Mouse (Mus musculus) macrophage (primary cell): ENCODE measurements around the gene Glt6d1. TPM values are rescaled to one million over a fixed set of nuclear protein-coding genes. Genes with fewer than 3 reads are reported as not detected.
"Not testable (repeated sequence)": the region's sequence is repeated elsewhere in the genome, so short reads cannot be mapped to it uniquely, and the experiment has no call there.

Source experiments
- H3K27ac ChIP-seq: fragments of 350-480 bp; formaldehyde crosslinking; 2 replicates; pipeline ENCODE4 v1.9.0; 2021
- H3K36me3 ChIP-seq: fragments of 350-480 bp; formaldehyde crosslinking; 2 replicates; pipeline ENCODE4 v1.9.0; 2021; ENCODE audit errors: inconsistent target
- H3K4me3 ChIP-seq: fragments of 350-480 bp; formaldehyde crosslinking; 2 replicates; pipeline ENCODE4 v1.9.0; 2021; ENCODE audit errors: inconsistent target
- H3K79me2 ChIP-seq: fragments of 350-480 bp; formaldehyde crosslinking; 2 replicates; pipeline ENCODE4 v1.9.0; 2021; ENCODE audit errors: inconsistent target
- WGBS: methylation state at CpG from one replicate; pipeline ENCODE4 v1.1.7; 2026; ENCODE audit warnings: inconsistent platforms; ENCODE audit not compliant: missing documents; 5-methylcytosine and 5-hydroxymethylcytosine counted together
- polyA plus RNA-seq: library from polyadenylated mRNA; stranded (reverse); fragments of 250-400 nt; gene quantifications from 3 replicates; pipeline ENCODE4 v1.2.4, GENCODE M21; 2018; ENCODE audit warnings: inconsistent platforms
- total RNA-seq, 78 experiments: library from RNA; depleted of rRNA; stranded (reverse); fragments of 250-400 nt; gene quantifications; 1 replicate in 9 of 78; 2 replicates in 24 of 78; 3 replicates in 43 of 78; 4 replicates in 2 of 78; pipeline ENCODE4 v1.2.4; 2018; ENCODE audit warnings: inconsistent platforms in 56 of 78

Glt6d1 gene
- total RNA-seq (2018; cell fraction: chromatin; rRNA removed), result not detected
- not detected for total RNA-seq (2018; cell fraction: cytosol; rRNA removed)
- total RNA-seq (2018; cell fraction: nucleus; rRNA removed), result not detected
- polyA plus RNA-seq, result not detected in 3 replicates

GRCm38 (mm10) chr2:25815748-25816147 is at the start of gene Glt6d1:
Gene Glt6d1, minus strand, starts transcription at chr2:25815848.
- H3K4me3 ChIP-seq, H3K27ac ChIP-seq, H3K79me2 ChIP-seq, H3K36me3 ChIP-seq: not testable (repeated sequence)
- 93% methylated on average over 1 of the region's 1 CpGs for WGBS

GRCm38 (mm10) chr2:25865412-25865811 is 49.8 kb upstream of the Glt6d1 start:
- Histone ChIP-seq H3K27ac (no peak overlapping the region), H3K79me2 (no peaks in the 10 kb centered on the region), H3K4me3 (no peak overlapping the region), H3K36me3 (no peaks in the 10 kb centered on the region)
- 36% methylated on average over 4 of the region's 4 CpGs for WGBS

GRCm38 (mm10) chr2:25864230-25864629 is 48.6 kb upstream of the Glt6d1 start:
- no peak overlapping the region for H3K4me3 ChIP-seq
- H3K36me3 ChIP-seq, result no peaks in the 10 kb centered on the region
- H3K27ac ChIP-seq, result no peak overlapping the region
- no peaks in the 10 kb centered on the region for H3K79me2 ChIP-seq
- 7% methylated on average over 18 of the region's 18 CpGs for WGBS

GRCm38 (mm10) chr2:25863337-25864131 is 47.9 kb upstream of the Glt6d1 start, which contains the start of gene Kcnt1:
Gene Kcnt1, plus strand, starts transcription at chr2:25863734.
- no peak within 1 kb of the TSS for H3K4me3 ChIP-seq
- no peaks in the 10 kb centered on the region for H3K79me2 ChIP-seq
- no peaks in the 10 kb centered on the region for H3K36me3 ChIP-seq
- 5% methylated on average over 33 of the region's 53 CpGs for WGBS
- no peak within 1 kb of the TSS for H3K27ac ChIP-seq

GRCm38 (mm10) chr2:25862696-25863270 is 47.1 kb upstream of the Glt6d1 start:
- WGBS, result 65% methylated on average over 5 of the region's 5 CpGs
- no peaks in the 10 kb centered on the region for H3K36me3 ChIP-seq
- H3K79me2 ChIP-seq, result no peaks in the 10 kb centered on the region

GRCm38 (mm10) chr2:25862038-25862437 is 46.4 kb upstream of the Glt6d1 start:
- Histone ChIP-seq H3K79me2 (no peaks in the 10 kb centered on the region), H3K27ac (no peak overlapping the region), H3K36me3 (no peaks in the 10 kb centered on the region), H3K4me3 (no peak overlapping the region)
- WGBS, result 88% methylated on average over 2 of the region's 2 CpGs

More at GRCm38 (mm10) chr2:25862696-25863270, 47.1 kb upstream of the Glt6d1 start:
- no peak overlapping the region for H3K27ac ChIP-seq
- H3K4me3 ChIP-seq, result no peak overlapping the region

GRCm38 (mm10) chr2:25859891-25860290 is 44.2 kb upstream of the Glt6d1 start:
- 83% methylated on average over 3 of the region's 3 CpGs for WGBS
- no peaks in the 10 kb centered on the region for H3K79me2 ChIP-seq
- H3K27ac ChIP-seq, result no peak overlapping the region
- H3K4me3 ChIP-seq, result no peak overlapping the region
- no peaks in the 10 kb centered on the region for H3K36me3 ChIP-seq

GRCm38 (mm10) chr2:25853998-25854397 is 38.4 kb upstream of the Glt6d1 start:
- Histone ChIP-seq H3K36me3 (no peaks in the 10 kb centered on the region), H3K27ac (no peak overlapping the region), H3K79me2 (no peaks in the 10 kb centered on the region), H3K4me3 (no peak overlapping the region)
- 47% methylated on average over 5 of the region's 5 CpGs for WGBS

- Histone ChIP-seq H3K27ac (no peak overlapping the region), H3K36me3 (no peaks in the 10 kb centered on the region), H3K4me3 (no peak overlapping the region), H3K79me2 (no peaks in the 10 kb centered on the region)
- 11% methylated on average over 3 of the region's 3 CpGs for WGBS
Observed at GRCm38 (mm10) chr2:25852626-25853025, 37.0 kb upstream of the Glt6d1 start.

GRCm38 (mm10) chr2:25850330-25850729 is 34.7 kb upstream of the Glt6d1 start:
- no peaks in the 10 kb centered on the region for H3K36me3 ChIP-seq
- H3K27ac ChIP-seq, result no peak overlapping the region
- no peaks in the 10 kb centered on the region for H3K79me2 ChIP-seq
- no peak overlapping the region for H3K4me3 ChIP-seq
- WGBS, result 20% methylated on average over 4 of the region's 4 CpGs

GRCm38 (mm10) chr2:25847226-25847625 is 31.6 kb upstream of the Glt6d1 start, which contains the start of gene Sohlh1:
Gene Sohlh1, minus strand, starts transcription at chr2:25847248.
- H3K27ac ChIP-seq, result no peak within 1 kb of the TSS
- H3K36me3 ChIP-seq, result no peaks in the 10 kb centered on the region
- H3K4me3 ChIP-seq, result no peak within 1 kb of the TSS
- no peaks in the 10 kb centered on the region for H3K79me2 ChIP-seq
- 86% methylated on average over 12 of the region's 16 CpGs for WGBS

GRCm38 (mm10) chr2:25846516-25846915 is 30.9 kb upstream of the Glt6d1 start:
- Histone ChIP-seq H3K27ac (no peak overlapping the region), H3K4me3 (no peak overlapping the region), H3K79me2 (no peaks in the 10 kb centered on the region), H3K36me3 (no peaks in the 10 kb centered on the region)
- 15% methylated on average over 8 of the region's 8 CpGs for WGBS

GRCm38 (mm10) chr2:25844097-25844496 is 28.4 kb upstream of the Glt6d1 start:
- H3K36me3 ChIP-seq, result no peaks in the 10 kb centered on the region
- no peak overlapping the region for H3K4me3 ChIP-seq
- 93% methylated on average over 3 of the region's 3 CpGs for WGBS
- H3K79me2 ChIP-seq, result no peaks in the 10 kb centered on the region
- no peak overlapping the region for H3K27ac ChIP-seq

GRCm38 (mm10) chr2:25842758-25843157 is 27.1 kb upstream of the Glt6d1 start:
- H3K79me2 ChIP-seq, result no peaks in the 10 kb centered on the region
- no peak overlapping the region for H3K4me3 ChIP-seq
- H3K27ac ChIP-seq, result no peak overlapping the region
- WGBS, result 76% methylated on average over 1 of the region's 1 CpGs
- no peaks in the 10 kb centered on the region for H3K36me3 ChIP-seq

- H3K36me3 ChIP-seq, result no peaks in the 10 kb centered on the region
- no peaks in the 10 kb centered on the region for H3K79me2 ChIP-seq
- 81% methylated on average over 4 of the region's 4 CpGs for WGBS
- no peak overlapping the region for H3K27ac ChIP-seq
- H3K4me3 ChIP-seq, result no peak overlapping the region
Observed at GRCm38 (mm10) chr2:25842161-25842560, 26.5 kb upstream of the Glt6d1 start.
